Mouse (Mus musculus): Measurements from ENCODE around the gene Kcnn4.

DNA sequence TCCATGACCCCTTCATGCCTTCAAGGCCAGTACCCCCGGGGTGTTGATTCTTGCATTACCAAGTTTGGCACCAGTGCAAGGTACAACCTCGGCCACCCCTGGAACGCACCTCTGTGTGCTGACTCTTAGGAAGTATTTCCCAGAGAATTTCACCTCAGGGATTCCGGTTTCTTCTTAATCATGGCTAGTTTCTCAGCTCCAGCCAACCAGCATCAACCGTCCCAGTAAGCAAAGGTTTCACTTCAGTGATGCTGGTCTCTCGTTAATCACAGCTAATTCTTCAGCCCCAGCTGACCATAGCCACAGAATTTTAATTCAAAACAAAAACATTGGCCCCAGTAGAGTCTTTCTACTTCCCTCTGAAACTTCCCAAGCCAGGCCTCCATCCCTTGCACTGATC lies 40.1 kb downstream of the Kcnn4 start:
- TF ChIP-seq CTCF (IDR thresholded peaks at IDR 0.05; ENCODE audit: borderline replicate concordance, control insufficient read depth, extremely low read depth, insufficient read depth, low read length, poor library complexity), result no peak
- no peak for TF ChIP-seq POLR2A (IDR thresholded peaks at IDR 0.05; ENCODE audit: control insufficient read depth, extremely low read depth, insufficient read depth, low read length, poor library complexity)
